Mouse (Mus musculus) WW6 (cell line): Measurements from ENCODE around the gene Lhfp.

Experiments used
- DNase-seq: peaks from one replicate; pipeline ENCODE4 v3.0.0-alpha.2; 2013; ENCODE audit warnings: low read depth, low spot score

Lhfp gene

GRCm38 (mm10) chr3:53161963-53162362, 120.6 kb downstream of the Lhfp start:
- DNase-seq: no peak

- DNase-seq: no peak
Observed at GRCm38 (mm10) chr3:53165281-53165680, 124.0 kb downstream of the Lhfp start.

- DNase-seq: no peak
Observed at GRCm38 (mm10) chr3:53166001-53166400, 124.7 kb downstream of the Lhfp start.

GRCm38 (mm10) chr3:53169486-53169885, 128.2 kb downstream of the Lhfp start:
- DNase-seq: no peak

- DNase-seq: no peak
Observed at GRCm38 (mm10) chr3:53173310-53174063, 132.2 kb downstream of the Lhfp start.

- no peak for DNase-seq
Observed at GRCm38 (mm10) chr3:53179936-53180335, 138.6 kb downstream of the Lhfp start.

- no peak for DNase-seq
Observed at GRCm38 (mm10) chr3:53185439-53185838, 144.1 kb downstream of the Lhfp start.

- DNase-seq: no peak
Observed at GRCm38 (mm10) chr3:53193441-53193840, 152.1 kb downstream of the Lhfp start.

GRCm38 (mm10) chr3:53195666-53196107, 154.4 kb downstream of the Lhfp start:
- no peak for DNase-seq

- DNase-seq: no peak
Observed at GRCm38 (mm10) chr3:53200175-53200574, 158.8 kb downstream of the Lhfp start.

- no peak for DNase-seq
Observed at GRCm38 (mm10) chr3:53200853-53201252, 159.5 kb downstream of the Lhfp start.

GRCm38 (mm10) chr3:53201670-53202069, 160.3 kb downstream of the Lhfp start:
- DNase-seq: no peak

- DNase-seq: no peak
Observed at GRCm38 (mm10) chr3:53202184-53202583, 160.9 kb downstream of the Lhfp start.

GRCm38 (mm10) chr3:53202698-53203097, 161.4 kb downstream of the Lhfp start:
- no peak for DNase-seq

- DNase-seq: no peak
Observed at GRCm38 (mm10) chr3:53203656-53204055, 162.3 kb downstream of the Lhfp start.

GRCm38 (mm10) chr3:53204348-53204984, 163.1 kb downstream of the Lhfp start:
- no peak for DNase-seq

GRCm38 (mm10) chr3:53204985-53205365, 163.6 kb downstream of the Lhfp start:
- DNase-seq: no peak

- no peak for DNase-seq
Observed at GRCm38 (mm10) chr3:53205706-53206105, 164.4 kb downstream of the Lhfp start.

GRCm38 (mm10) chr3:53206509-53207224, 165.3 kb downstream of the Lhfp start:
- no peak for DNase-seq

- DNase-seq: no peak
Observed at GRCm38 (mm10) chr3:53207225-53207528, 165.8 kb downstream of the Lhfp start.

- no peak for DNase-seq
Observed at GRCm38 (mm10) chr3:53210691-53211526, 169.6 kb downstream of the Lhfp start.

- no peak for DNase-seq
Observed at GRCm38 (mm10) chr3:53212599-53212998, 171.3 kb downstream of the Lhfp start.
